Comparison of ENCODE assay signal across 12 mouse cellular contexts in the genomic region with DNA sequence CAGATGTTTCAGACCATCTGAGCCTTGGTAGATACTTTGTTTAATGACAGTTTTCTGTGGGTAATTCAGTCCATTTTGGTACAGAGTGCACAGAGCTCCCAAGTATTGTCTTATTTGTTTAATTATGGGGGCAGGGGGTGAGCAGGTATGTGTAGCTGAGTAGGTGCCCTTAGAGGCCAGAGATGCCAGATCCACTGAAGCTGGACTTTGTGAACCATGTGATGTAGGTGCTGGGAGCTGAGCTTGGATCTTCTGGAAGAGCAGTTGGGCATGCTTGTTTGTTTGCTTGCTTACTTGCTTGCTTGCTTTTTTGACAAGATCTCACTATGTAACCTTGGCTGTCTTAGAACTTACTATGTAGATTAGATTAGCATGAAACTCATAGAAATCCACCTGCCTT.
"Had no signal": no experiment of that assay in that cellular context is flagged by ENCODE, and none has a peak within 500 bp of the region (broad histone marks: within the 10 kb centered on the region; RNA-seq: fewer than 3 reads in every experiment).

No protein-coding gene starts in this region.

- H3K4me3 ChIP-seq: intestine, embryonic 15.5 days; layer of hippocampus, adult 2 months; limb, embryonic 10.5 days; limb, embryonic 13.5 days; liver, embryonic 13.5 days; midbrain, embryonic 13.5 days had no signal

- H3K9ac ChIP-seq: intestine, embryonic 15.5 days; limb, embryonic 13.5 days; liver, embryonic 13.5 days; lung, embryonic 14.5 days; midbrain, embryonic 13.5 days had no signal

- H3K27me3 ChIP-seq: intestine, embryonic 15.5 days; limb, embryonic 13.5 days; liver, embryonic 13.5 days; midbrain, embryonic 13.5 days had no signal

- H3K4me2 ChIP-seq: intestine, embryonic 15.5 days; limb, embryonic 13.5 days; liver, embryonic 13.5 days; lung, embryonic 14.5 days; midbrain, embryonic 13.5 days had no signal

- H3K27ac ChIP-seq: intestine, embryonic 15.5 days; layer of hippocampus, adult 2 months; limb, embryonic 10.5 days; limb, embryonic 13.5 days; liver, embryonic 13.5 days; macrophage; midbrain, embryonic 13.5 days had no signal

- ATAC-seq: hindbrain, embryonic 16.5 days; intestine, embryonic 15.5 days had no signal

- H3K9me3 ChIP-seq: intestine, embryonic 15.5 days; limb, embryonic 10.5 days; liver, embryonic 13.5 days had no signal

- DNase-seq: layer of hippocampus, adult 9-11 months; liver; liver, embryonic 13.5 days; thymus, postnatal 25 days had no signal
